Mouse (Mus musculus): ENCODE data around the gene Itpkb.

DNA sequence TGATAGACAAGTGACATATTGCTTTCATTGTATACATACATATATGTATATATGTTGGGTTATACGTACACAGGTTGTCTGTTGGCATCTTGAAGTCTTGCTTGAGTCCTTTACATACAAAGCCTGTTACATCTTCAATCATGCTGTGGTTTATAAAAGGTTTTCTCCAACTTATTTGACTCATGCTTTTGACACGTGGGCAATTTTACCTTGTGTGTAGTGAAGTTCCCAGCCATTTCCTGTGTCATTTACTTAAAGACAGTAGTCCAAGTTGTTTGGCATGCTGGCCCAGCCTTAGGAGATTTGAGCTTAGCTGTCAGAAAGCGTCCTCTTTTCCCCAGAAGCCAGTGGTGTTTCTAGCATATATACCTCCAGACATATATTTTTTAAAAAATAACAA, 68.2 kb downstream of the Itpkb start:
- no peak for TF ChIP-seq CTCF (IDR thresholded peaks at IDR 0.05; ENCODE audit: control insufficient read depth, insufficient read depth, low read length)
- no peak for TF ChIP-seq POLR2A (IDR thresholded peaks at IDR 0.05; ENCODE audit: borderline replicate concordance, control insufficient read depth, low read depth, low read length)
